8 mouse cellular contexts compared by ENCODE assay signal in genomic region chr9:106242813-106243488, GRCm38 (mm10). TPM values are rescaled to one million over a fixed set of nuclear protein-coding genes. Genes with fewer than 3 reads are reported as not detected.
A peak's percentile ranks its signal among the peaks of the same experiment; 100 is the strongest.
DNase-seq lines count a peak whose midpoint lies in the region; ATAC-seq and TF ChIP-seq lines count a peak whose summit lies in the region.

No protein-coding gene starts in this region.

- WGBS in kidney, embryonic 16.5 days = 61% methylated on average over 19 of the region's 19 CpGs
- 56% methylated on average over 19 of the region's 19 CpGs for WGBS in intestine, postnatal 0 days

- H3K36me3 ChIP-seq in kidney, embryonic 16.5 days (ENCODE audit: insufficient read depth, low read length) = peaks cover 45% of the 10 kb centered on the region
- peaks cover 57% of the 10 kb centered on the region for H3K36me3 ChIP-seq in intestine, postnatal 0 days (ENCODE audit: control insufficient read depth, insufficient read depth)

- peaks cover 26% of the 10 kb centered on the region for H3K4me1 ChIP-seq in kidney, embryonic 16.5 days (ENCODE audit: insufficient read depth, low read length)
- 0 out of 2 replicates have a peak, but pooled peaks cover 7% of the 10 kb centered on the region for H3K4me1 ChIP-seq in intestine, postnatal 0 days (replicated peaks; ENCODE audit: control insufficient read depth, insufficient read depth, low read length)

- H3K9me3 ChIP-seq in kidney, embryonic 16.5 days (ENCODE audit: low read length) = no peaks in the 10 kb centered on the region
- H3K9me3 ChIP-seq in intestine, postnatal 0 days (ENCODE audit: control insufficient read depth) = no peaks in the 10 kb centered on the region

- peak overlapping the region; percentile 67 for H3K27ac ChIP-seq in kidney, embryonic 16.5 days (ENCODE audit: low read length)
- peak overlapping the region; percentile 35; the same call in 1 of the 2 replicates for H3K27ac ChIP-seq in intestine, postnatal 0 days (ENCODE audit: low read depth, low read length)

- no peak for TF ChIP-seq CTCF in intestine, postnatal 0 days (IDR thresholded peaks at IDR 0.05; ENCODE audit: low read depth)

- no peak for DNase-seq in kidney, adult 8-10 months
- DNase-seq in cerebellum, postnatal 25 days = peak; percentile 85 to 89
- no peak for DNase-seq in thymus, postnatal 36 days
- DNase-seq in retina, embryonic 14.5 days (ENCODE audit: low spot score) = no peak

- ATAC-seq in kidney, embryonic 16.5 days (ENCODE audit: low FRiP score, low TSS enrichment) = no peak
- no peak for ATAC-seq in intestine, postnatal 0 days
- ATAC-seq in megakaryocyte, adult 5-6 weeks (ENCODE audit: poor library complexity, severe bottlenecking) = peak; percentile 61
- no peak for ATAC-seq in inflammation-experienced regulatory T-cells, adult 6 months

- H3K4me3 ChIP-seq in kidney, embryonic 16.5 days (ENCODE audit: low read length) = no peak overlapping the region
- no peak overlapping the region for H3K4me3 ChIP-seq in intestine, postnatal 0 days (ENCODE audit: low read depth, low read length)

- H3K27me3 ChIP-seq in kidney, embryonic 16.5 days (ENCODE audit: insufficient read depth, low read length) = no peaks in the 10 kb centered on the region
- no peaks in the 10 kb centered on the region for H3K27me3 ChIP-seq in intestine, postnatal 0 days (replicated peaks; ENCODE audit: control insufficient read depth, insufficient read depth, low read length)

- H3K9ac ChIP-seq in kidney, embryonic 16.5 days (replicated peaks; ENCODE audit: low read length) = no peak overlapping the region
- H3K9ac ChIP-seq in intestine, postnatal 0 days (ENCODE audit: low read depth, low read length) = no peak overlapping the region

- H3K4me2 ChIP-seq in kidney, embryonic 16.5 days (replicated peaks; ENCODE audit: low read depth, low read length) = no peak overlapping the region
- H3K4me2 ChIP-seq in intestine, postnatal 0 days (replicated peaks; ENCODE audit: low read depth) = no peak overlapping the region

RNA-seq across cellular contexts. Expression of gene Alas1, which starts 5.5 kb away (rescaled TPM):
- 122 and 128 TPM in 2 replicates for polyA plus RNA-seq in kidney, embryonic 16.5 days (2015; fragmentation: Nextera tagmentation; extraction: Ambion mirVana)
- 81.2 and 82.9 TPM in 2 replicates for polyA plus RNA-seq in intestine, postnatal 0 days (2015; fragmentation: Nextera tagmentation; extraction: Ambion mirVana)
- total RNA-seq in megakaryocyte, adult 5-6 weeks (2015) = 84.6 and 91.1 TPM in 2 replicates
- total RNA-seq in megakaryocyte, adult 5-6 weeks (2017) = 110 and 116 TPM in 2 replicates
- polyA plus RNA-seq in inflammation-experienced regulatory T-cells, adult 6 months (2017; shearing (Covaris generic)) = 10 to 100 TPM; 40.5 to 69.7 (median 54.7) TPM

RNA-seq across cellular contexts. Expression of gene Tlr9, which starts 20.6 kb away (rescaled TPM):
- 0.07 TPM in 1 of 2 replicates, not detected in the other for polyA plus RNA-seq in kidney, embryonic 16.5 days (2015; fragmentation: Nextera tagmentation; extraction: Ambion mirVana)
- 0.08 and 0.09 TPM in 2 replicates for polyA plus RNA-seq in intestine, postnatal 0 days (2015; fragmentation: Nextera tagmentation; extraction: Ambion mirVana)
- 47.5 and 51.3 TPM in 2 replicates for total RNA-seq in megakaryocyte, adult 5-6 weeks (2015)
- total RNA-seq in megakaryocyte, adult 5-6 weeks (2017) = 7.4 and 10.9 TPM in 2 replicates
- under 1 TPM in 1 of 3 experiments, not detected in 2; 0.14 TPM for polyA plus RNA-seq in inflammation-experienced regulatory T-cells, adult 6 months (2017; shearing (Covaris generic))

RNA-seq across cellular contexts. Expression of gene Poc1a, which starts 37.9 kb away (rescaled TPM):
- polyA plus RNA-seq in kidney, embryonic 16.5 days (2015; fragmentation: Nextera tagmentation; extraction: Ambion mirVana) = 28.4 and 29.2 TPM in 2 replicates
- 11.5 and 12.3 TPM in 2 replicates for polyA plus RNA-seq in intestine, postnatal 0 days (2015; fragmentation: Nextera tagmentation; extraction: Ambion mirVana)
- 26.7 and 37.1 TPM in 2 replicates for total RNA-seq in megakaryocyte, adult 5-6 weeks (2015)
- total RNA-seq in megakaryocyte, adult 5-6 weeks (2017) = 15.7 and 23.1 TPM in 2 replicates
- 10 to 100 TPM in 1 of 3 experiments, 1 to 10 TPM in 2; 3.6 to 21.4 (median 4.8) TPM for polyA plus RNA-seq in inflammation-experienced regulatory T-cells, adult 6 months (2017; shearing (Covaris generic))

RNA-seq across cellular contexts. Expression of gene Twf2, which starts 40.0 kb away (rescaled TPM):
- 72.7 and 75.5 TPM in 2 replicates for polyA plus RNA-seq in kidney, embryonic 16.5 days (2015; fragmentation: Nextera tagmentation; extraction: Ambion mirVana)
- polyA plus RNA-seq in intestine, postnatal 0 days (2015; fragmentation: Nextera tagmentation; extraction: Ambion mirVana) = 21.9 and 25.6 TPM in 2 replicates
- total RNA-seq in megakaryocyte, adult 5-6 weeks (2015) = 76.8 and 79.8 TPM in 2 replicates
- total RNA-seq in megakaryocyte, adult 5-6 weeks (2017) = 109 and 110 TPM in 2 replicates
- 100 to 1,000 TPM; 126 to 140 (median 135) TPM for polyA plus RNA-seq in inflammation-experienced regulatory T-cells, adult 6 months (2017; shearing (Covaris generic))

RNA-seq across cellular contexts. Expression of gene Ppm1m, which starts 43.4 kb away (rescaled TPM):
- polyA plus RNA-seq in kidney, embryonic 16.5 days (2015; fragmentation: Nextera tagmentation; extraction: Ambion mirVana) = 56.8 and 58.8 TPM in 2 replicates
- polyA plus RNA-seq in intestine, postnatal 0 days (2015; fragmentation: Nextera tagmentation; extraction: Ambion mirVana) = 10.0 and 10.8 TPM in 2 replicates
- total RNA-seq in megakaryocyte, adult 5-6 weeks (2015) = 42.3 and 52.2 TPM in 2 replicates
- total RNA-seq in megakaryocyte, adult 5-6 weeks (2017) = 46.4 and 49.6 TPM in 2 replicates
- polyA plus RNA-seq in inflammation-experienced regulatory T-cells, adult 6 months (2017; shearing (Covaris generic)) = 10 to 100 TPM; 11.2 to 27.9 (median 20.4) TPM

Comparison
In these comparisons a context has a peak if more than half of its experiments do, and no peak if none do; other contexts are left out.
1. DNase-seq: peak in cerebellum, postnatal 25 days (2 of 2); none in kidney, adult 8-10 months (0 of 2), thymus, postnatal 36 days (0 of 2) and retina, embryonic 14.5 days (single experiment).